Mouse (Mus musculus): ENCODE data around the gene Alox5. TPM values are rescaled to one million over a fixed set of nuclear protein-coding genes. Genes with fewer than 3 reads are reported as not detected.

Gene Alox5
- polyA plus RNA-seq, 1 experiment = 43.6 TPM

GRCm38 (mm10) chr6:116419699-116420098 lies 41.3 kb downstream of the Alox5 start:
- Histone ChIP-seq H3K4me1 (ENCODE audit: control insufficient read depth, insufficient read depth, low read length) (peaks cover 25% of the 10 kb centered on the region), H3K27ac (ENCODE audit: insufficient read depth, low read depth, low read length) (no peak overlapping the region), H3K4me3 (ENCODE audit: insufficient read depth, low read length) (no peak overlapping the region)
- no peak for TF ChIP-seq POLR2A (IDR thresholded peaks at IDR 0.05; ENCODE audit: borderline replicate concordance, low read depth, low read length)
- no peak for TF ChIP-seq CTCF (IDR thresholded peaks at IDR 0.05; ENCODE audit: low read depth, low read length)

DNA sequence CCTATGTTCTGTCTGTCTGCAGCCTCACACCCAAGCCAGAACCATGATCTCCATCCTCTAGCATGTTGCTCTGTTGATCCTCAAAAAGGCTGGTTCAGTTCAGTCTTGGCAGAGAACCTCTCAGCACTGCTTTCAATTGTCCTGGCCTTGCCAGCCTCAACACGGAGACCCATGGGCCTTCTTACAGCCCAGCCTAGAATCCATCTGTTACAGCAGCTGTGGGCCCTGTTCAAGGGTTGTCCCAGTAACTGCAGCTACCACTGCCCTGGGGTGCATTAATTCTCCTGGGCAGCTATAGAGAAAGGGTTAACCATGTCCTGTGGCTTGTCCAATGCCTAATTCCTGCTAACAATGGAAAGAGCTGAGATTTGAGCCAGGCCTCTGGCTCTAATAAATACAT lies 42.5 kb downstream of the Alox5 start:
- no peak for TF ChIP-seq POLR2A (IDR thresholded peaks at IDR 0.05; ENCODE audit: borderline replicate concordance, low read depth, low read length)
- TF ChIP-seq CTCF (IDR thresholded peaks at IDR 0.05; ENCODE audit: low read depth, low read length) = no peak
- no peak overlapping the region for H3K4me3 ChIP-seq (ENCODE audit: insufficient read depth, low read length)

DNA sequence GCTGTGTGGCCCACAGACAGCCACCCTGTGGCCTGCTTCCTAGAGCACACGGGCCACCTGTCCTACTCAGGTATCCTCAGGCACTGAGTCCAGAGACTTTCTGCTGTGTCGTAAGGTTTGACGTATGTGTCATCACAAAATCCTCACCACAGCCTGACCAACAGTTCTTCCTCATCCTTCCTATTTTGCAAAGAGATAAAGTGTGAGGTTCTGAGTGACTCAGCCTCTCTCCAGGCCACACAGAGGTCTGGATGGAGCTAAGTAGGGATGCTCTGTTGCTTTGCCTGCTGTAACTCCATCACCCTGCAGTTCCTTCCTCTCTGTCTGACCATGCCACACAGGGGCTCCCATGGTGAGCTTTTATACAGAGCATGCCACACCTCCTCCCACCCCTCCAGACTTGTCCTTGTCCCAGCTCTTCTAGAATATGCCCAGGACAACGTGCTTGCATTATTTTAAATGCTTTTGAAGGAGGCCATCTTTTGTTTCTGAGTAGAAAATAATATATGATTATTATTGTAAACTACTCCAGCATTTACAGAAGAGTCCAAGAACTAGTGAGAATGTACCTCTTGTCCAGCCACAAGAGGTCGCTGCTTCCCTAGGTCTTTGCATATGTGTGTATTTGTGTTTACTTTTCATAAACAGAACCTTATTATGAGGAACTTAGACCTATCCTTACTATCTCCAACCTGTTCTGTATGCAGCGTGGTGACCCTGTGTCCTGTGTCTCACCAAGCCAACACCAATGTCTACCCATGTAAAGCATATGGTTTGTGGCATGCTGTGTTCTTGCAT lies 43.3 kb downstream of the Alox5 start:
- H3K4me1 ChIP-seq (ENCODE audit: control insufficient read depth, insufficient read depth, low read length) = peaks cover 29% of the 10 kb centered on the region
- TF ChIP-seq POLR2A (IDR thresholded peaks at IDR 0.05; ENCODE audit: borderline replicate concordance, low read depth, low read length) = no peak
- no peak for TF ChIP-seq CTCF (IDR thresholded peaks at IDR 0.05; ENCODE audit: low read depth, low read length)
- no peak overlapping the region for H3K4me3 ChIP-seq (ENCODE audit: insufficient read depth, low read length)
- H3K27ac ChIP-seq (ENCODE audit: insufficient read depth, low read depth, low read length) = peak overlapping the region; percentile 26

More for the DNA sequence above, 42.5 kb downstream of the Alox5 start:
- Histone ChIP-seq H3K27ac (ENCODE audit: insufficient read depth, low read depth, low read length) (no peak overlapping the region), H3K4me1 (ENCODE audit: control insufficient read depth, insufficient read depth, low read length) (peaks cover 29% of the 10 kb centered on the region)

- Histone ChIP-seq H3K27ac (ENCODE audit: insufficient read depth, low read depth, low read length) (peak overlapping the region; percentile 91), H3K4me3 (ENCODE audit: insufficient read depth, low read length) (0 out of 2 replicates have a peak overlapping the region, but pooled peaks have one; percentile 4), H3K4me1 (ENCODE audit: control insufficient read depth, insufficient read depth, low read length) (peaks cover 27% of the 10 kb centered on the region)
- TF ChIP-seq POLR2A (IDR thresholded peaks at IDR 0.05; ENCODE audit: borderline replicate concordance, low read depth, low read length) = no peak
- TF ChIP-seq CTCF (IDR thresholded peaks at IDR 0.05; ENCODE audit: low read depth, low read length) = no peak
Observed at GRCm38 (mm10) chr6:116416000-116416552, 44.9 kb downstream of the Alox5 start.

DNA sequence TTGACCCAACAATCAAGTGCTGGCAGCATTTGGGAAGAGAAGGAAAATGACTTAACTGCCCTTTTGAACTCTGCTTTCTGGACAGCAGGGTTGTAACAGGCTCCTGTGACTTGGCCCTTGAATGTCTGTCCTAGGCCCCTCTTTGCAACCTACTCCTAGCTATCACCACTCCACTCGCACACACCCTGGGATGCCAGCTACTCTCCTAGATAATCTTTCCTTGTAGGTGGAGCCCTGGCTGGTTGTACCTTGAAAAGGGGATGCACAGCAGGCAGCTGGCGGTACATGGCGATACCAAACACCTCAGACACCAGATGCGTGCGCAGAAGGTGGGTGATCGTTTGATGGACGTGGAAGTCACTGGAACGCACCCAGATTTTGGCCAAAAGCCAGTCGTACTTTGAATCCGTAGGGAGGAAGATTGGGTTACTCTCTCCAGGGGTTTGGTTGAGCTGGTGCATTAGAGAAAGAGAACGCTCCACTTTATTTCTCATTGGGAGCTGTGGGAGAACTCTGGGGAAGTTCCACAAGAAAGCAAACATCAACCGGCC lies 45.8 kb downstream of the Alox5 start:
- TF ChIP-seq POLR2A (IDR thresholded peaks at IDR 0.05; ENCODE audit: borderline replicate concordance, low read depth, low read length) (no peak), CTCF (IDR thresholded peaks at IDR 0.05; ENCODE audit: low read depth, low read length) (no peak)
- H3K4me3 ChIP-seq (ENCODE audit: insufficient read depth, low read length) = no peak overlapping the region
- H3K4me1 ChIP-seq (ENCODE audit: control insufficient read depth, insufficient read depth, low read length) = peaks cover 27% of the 10 kb centered on the region
- peak overlapping the region; percentile 91; the same call in 1 of the 2 replicates for H3K27ac ChIP-seq (ENCODE audit: insufficient read depth, low read depth, low read length)

- Histone ChIP-seq H3K27ac (ENCODE audit: insufficient read depth, low read depth, low read length) (no peak overlapping the region), H3K4me3 (ENCODE audit: insufficient read depth, low read length) (no peak overlapping the region), H3K4me1 (ENCODE audit: control insufficient read depth, insufficient read depth, low read length) (peaks cover 35% of the 10 kb centered on the region)
- TF ChIP-seq POLR2A (IDR thresholded peaks at IDR 0.05; ENCODE audit: borderline replicate concordance, low read depth, low read length) = no peak
- TF ChIP-seq CTCF (IDR thresholded peaks at IDR 0.05; ENCODE audit: low read depth, low read length) = no peak
Observed at GRCm38 (mm10) chr6:116412546-116413325, 48.2 kb downstream of the Alox5 start.

DNA sequence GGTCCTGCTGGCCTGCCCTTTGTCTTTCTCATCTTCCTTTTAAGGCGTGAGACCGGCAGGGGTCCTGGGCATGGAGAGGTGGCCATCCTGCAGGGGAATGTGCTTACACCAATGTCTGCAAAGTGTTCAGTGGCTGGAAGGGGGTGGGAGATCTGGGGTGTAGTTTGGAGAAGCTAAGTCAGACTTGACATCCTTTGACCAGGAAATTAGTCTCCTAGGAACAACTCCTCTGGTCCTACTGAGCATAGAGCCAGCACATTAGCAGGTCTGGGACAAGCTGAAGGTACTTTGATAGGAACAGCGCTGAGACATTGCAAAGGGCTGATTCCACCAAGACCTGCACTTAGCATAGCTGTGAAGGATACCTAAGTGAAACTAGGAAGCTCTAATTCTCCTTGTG lies 49.3 kb downstream of the Alox5 start:
- no peak overlapping the region for H3K27ac ChIP-seq (ENCODE audit: insufficient read depth, low read depth, low read length)
- peaks cover 32% of the 10 kb centered on the region for H3K4me1 ChIP-seq (ENCODE audit: control insufficient read depth, insufficient read depth, low read length)
- H3K4me3 ChIP-seq (ENCODE audit: insufficient read depth, low read length) = no peak overlapping the region
- TF ChIP-seq POLR2A (IDR thresholded peaks at IDR 0.05; ENCODE audit: borderline replicate concordance, low read depth, low read length) (no peak), CTCF (IDR thresholded peaks at IDR 0.05; ENCODE audit: low read depth, low read length) (no peak)

DNA sequence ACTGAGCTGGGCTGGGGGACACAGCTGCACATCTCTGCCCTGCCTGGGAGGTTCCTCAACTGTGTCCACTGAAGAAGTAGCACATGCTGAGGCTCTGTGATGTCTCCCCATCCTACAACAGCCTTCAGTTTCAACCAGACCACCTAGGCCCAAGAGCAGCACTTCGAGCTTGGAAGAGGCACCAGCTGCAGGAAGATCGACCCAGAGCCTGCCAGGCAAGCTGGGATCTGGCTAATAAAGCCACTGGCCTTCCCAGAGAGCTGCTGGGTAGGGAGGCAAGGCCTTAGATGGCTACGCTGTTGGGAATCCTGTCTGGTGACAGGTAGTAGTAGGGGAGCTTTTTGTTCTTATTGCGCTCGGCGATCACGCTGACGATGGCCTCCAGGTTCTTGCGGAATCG lies 50.5 kb downstream of the Alox5 start:
- Histone ChIP-seq H3K27ac (ENCODE audit: insufficient read depth, low read depth, low read length) (no peak overlapping the region), H3K4me1 (ENCODE audit: control insufficient read depth, insufficient read depth, low read length) (peaks cover 38% of the 10 kb centered on the region), H3K4me3 (ENCODE audit: insufficient read depth, low read length) (no peak overlapping the region)
- TF ChIP-seq POLR2A (IDR thresholded peaks at IDR 0.05; ENCODE audit: borderline replicate concordance, low read depth, low read length) (no peak), CTCF (IDR thresholded peaks at IDR 0.05; ENCODE audit: low read depth, low read length) (no peak)

DNA sequence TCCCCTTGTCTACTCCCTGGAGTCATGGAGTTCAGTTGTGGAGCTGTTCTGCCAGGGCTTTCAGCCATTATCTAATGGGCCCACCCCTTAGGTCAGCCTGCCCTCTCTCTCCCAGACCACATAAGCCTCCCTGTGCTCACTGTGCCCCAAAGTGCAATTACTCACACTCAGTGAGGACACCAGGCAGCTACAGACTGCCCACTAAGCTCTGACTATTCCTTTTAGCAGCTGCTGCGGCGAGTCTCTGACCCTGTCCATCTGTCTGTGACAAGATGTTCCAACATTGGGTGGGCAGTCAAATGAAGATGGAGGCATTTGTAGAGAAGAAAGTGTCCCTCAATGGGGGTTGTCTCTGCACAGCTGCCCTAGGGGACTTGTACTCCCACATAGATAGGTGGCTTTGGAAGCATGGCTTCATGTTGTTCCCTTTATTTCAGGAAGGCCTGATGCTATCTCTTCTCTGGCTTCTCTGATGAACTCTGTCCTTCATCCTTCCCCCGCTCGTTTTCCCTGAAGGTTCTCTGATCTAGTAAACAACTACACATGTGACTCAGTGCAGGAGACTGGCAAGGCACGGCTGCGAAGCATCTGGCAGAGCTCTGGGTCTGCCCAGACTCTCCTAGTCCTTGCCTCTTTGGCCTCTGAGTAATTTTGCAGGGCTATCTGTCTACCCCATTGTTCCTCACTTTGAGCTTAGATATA lies 52.9 kb downstream of the Alox5 start:
- no peak overlapping the region for H3K27ac ChIP-seq (ENCODE audit: insufficient read depth, low read depth, low read length)
- H3K4me1 ChIP-seq (ENCODE audit: control insufficient read depth, insufficient read depth, low read length) = peaks cover 46% of the 10 kb centered on the region
- no peak overlapping the region for H3K4me3 ChIP-seq (ENCODE audit: insufficient read depth, low read length)
- TF ChIP-seq CTCF (IDR thresholded peaks at IDR 0.05; ENCODE audit: low read depth, low read length) (no peak), POLR2A (IDR thresholded peaks at IDR 0.05; ENCODE audit: borderline replicate concordance, low read depth, low read length) (no peak)
